Mouse (Mus musculus) erythroblast, embryonic 14.5 days (primary cell): ENCODE data around the gene Sparc.

Experiments used
- GATA1 ChIP-seq: IDR thresholded peaks from 2 replicates; pipeline ENCODE4 v1.6.1; 2012; ENCODE audit warnings: low read length, inconsistent platforms, mixed read lengths
- TAL1 ChIP-seq: IDR thresholded peaks from 3 replicates; pipeline ENCODE4 v1.6.1; 2012; ENCODE audit warnings: low read length, inconsistent platforms, mixed read lengths

- TF ChIP-seq GATA1: no peak
- TF ChIP-seq TAL1: no peak
Observed at GRCm38 (mm10) chr11:55429973-55430372, 7.0 kb upstream of the Sparc start.
